Mouse (Mus musculus) hindbrain, embryonic 15.5 days (tissue): Measurements from ENCODE around the gene Rarres1. TPM values are rescaled to one million over a fixed set of nuclear protein-coding genes. Genes with fewer than 3 reads are reported as not detected.

Source experiments
- ATAC-seq: fragments of 200-750 bp; cut with Nextera tagmentation; 2 replicates; pipeline ENCODE4 v1.8.0; 2017; ENCODE audit warnings: low read depth, moderate number of reproducible peaks, moderate TSS enrichment; ENCODE audit not compliant: low FRiP score
- H3K27ac ChIP-seq: fragments of 300-500 bp; sonication (generic); replicated peaks from 2 replicates; pipeline ENCODE4 v1.5.1; 2015; ENCODE audit warnings: mild to moderate bottlenecking, inconsistent platforms
- H3K27me3 ChIP-seq: fragments of 300-500 bp; sonication (generic); 2 replicates; pipeline ENCODE4 v1.6.1; 2015; ENCODE audit warnings: control low read depth, inconsistent platforms
- H3K36me3 ChIP-seq: fragments of 300-500 bp; sonication (generic); 2 replicates; pipeline ENCODE4 v1.6.1; 2015; ENCODE audit warnings: control low read depth, inconsistent platforms
- H3K4me1 ChIP-seq: fragments of 300-500 bp; sonication (generic); replicated peaks from 2 replicates; pipeline ENCODE4 v1.6.1; 2015; ENCODE audit warnings: control low read depth, inconsistent platforms
- H3K4me2 ChIP-seq: fragments of 300-500 bp; sonication (generic); 2 replicates; pipeline ENCODE4 v1.6.1; 2015; ENCODE audit warnings: moderate library complexity, mild to moderate bottlenecking, inconsistent platforms
- H3K4me3 ChIP-seq: fragments of 300-500 bp; sonication (generic); 2 replicates; pipeline ENCODE4 v1.5.1; 2015; ENCODE audit warnings: mild to moderate bottlenecking, inconsistent platforms
- H3K9ac ChIP-seq: fragments of 300-500 bp; sonication (generic); 2 replicates; pipeline ENCODE4 v1.6.1; 2015; ENCODE audit warnings: inconsistent platforms
- H3K9me3 ChIP-seq: fragments of 300-500 bp; sonication (generic); 2 replicates; pipeline ENCODE4 v1.6.1; 2016; ENCODE audit warnings: control low read depth, inconsistent platforms
- WGBS: fragments of 180-500 bp; shearing (Covaris S2); methylation state at CpG from one replicate; pipeline ENCODE4 v1.1.7; 2015; 5-methylcytosine and 5-hydroxymethylcytosine counted together
- polyA plus RNA-seq: library from polyadenylated mRNA; unstranded; fragments of >200 nt; fragmentation: Nextera tagmentation; extraction: Ambion mirVana; gene quantifications from 2 replicates; pipeline ENCODE4 v1.2.1, GENCODE M21; 2015

Gene Rarres1
- polyA plus RNA-seq, 1 experiment from 2014 or later = 1.4 TPM

DNA sequence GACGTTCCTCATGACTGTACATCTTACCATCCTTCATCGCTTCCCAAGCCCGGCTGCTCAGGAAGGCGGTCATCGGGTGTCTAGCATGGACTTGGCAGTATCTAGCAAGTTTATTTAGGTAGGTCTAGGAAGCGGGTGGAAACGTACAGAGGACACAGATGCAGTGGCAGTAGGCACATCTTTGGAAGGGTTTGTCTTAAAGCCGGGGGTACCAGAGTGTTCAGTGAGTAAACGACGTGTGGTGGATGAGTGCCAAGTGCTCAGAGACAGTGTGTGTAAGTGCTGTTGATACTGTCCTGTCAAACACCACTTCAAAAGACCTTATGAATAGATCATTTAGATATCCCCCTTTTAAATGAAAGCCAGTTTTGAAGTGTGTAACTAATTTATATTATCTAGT lies 52.7 kb downstream of the Rarres1 start:
- no peaks in the 10 kb centered on the region for H3K9me3 ChIP-seq
- peak overlapping the region; percentile 95 for H3K4me2 ChIP-seq
- peaks cover 16% of the 10 kb centered on the region for H3K4me1 ChIP-seq
- H3K4me3 ChIP-seq = peak overlapping the region; percentile 67
- H3K27me3 ChIP-seq = no peaks in the 10 kb centered on the region
- peaks cover 12% of the 10 kb centered on the region for H3K36me3 ChIP-seq
- 48% methylated on average over 10 of the region's 10 CpGs for WGBS
- peak overlapping the region; percentile 79; the same call in 1 of the 2 replicates for H3K9ac ChIP-seq
- no peak for ATAC-seq
- H3K27ac ChIP-seq = peak overlapping the region; percentile 51; the same call in 1 of the 2 replicates

DNA sequence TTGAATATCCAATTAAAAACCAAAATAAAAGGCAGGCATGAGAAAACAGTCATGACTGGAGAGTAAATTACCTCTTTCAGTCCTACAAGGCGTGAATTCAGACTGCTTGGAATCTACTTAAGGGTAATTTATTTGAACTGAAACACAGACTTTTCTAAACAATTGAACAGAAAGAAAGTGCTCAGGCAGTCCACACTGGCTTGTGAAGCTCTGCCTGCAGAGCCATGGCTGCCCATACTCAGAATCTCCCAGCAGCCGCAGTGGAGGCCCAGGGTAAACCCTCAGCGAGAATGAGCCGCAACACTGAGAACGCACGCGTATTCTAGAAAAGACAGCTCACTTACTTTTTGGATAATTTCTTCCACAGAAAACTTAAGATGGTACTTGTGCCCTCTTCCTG lies 53.3 kb downstream of the Rarres1 start:
- H3K9me3 ChIP-seq = no peaks in the 10 kb centered on the region
- no peaks in the 10 kb centered on the region for H3K27me3 ChIP-seq
- H3K4me2 ChIP-seq = peak overlapping the region; percentile 95
- peak overlapping the region; percentile 67; the same call in 1 of the 2 replicates for H3K27ac ChIP-seq
- H3K4me3 ChIP-seq = peak overlapping the region; percentile 67
- WGBS = 68% methylated on average over 7 of the region's 7 CpGs
- H3K36me3 ChIP-seq = peaks cover 16% of the 10 kb centered on the region
- no peak for ATAC-seq
- no peak overlapping the region for H3K9ac ChIP-seq
- H3K4me1 ChIP-seq = peaks cover 16% of the 10 kb centered on the region

DNA sequence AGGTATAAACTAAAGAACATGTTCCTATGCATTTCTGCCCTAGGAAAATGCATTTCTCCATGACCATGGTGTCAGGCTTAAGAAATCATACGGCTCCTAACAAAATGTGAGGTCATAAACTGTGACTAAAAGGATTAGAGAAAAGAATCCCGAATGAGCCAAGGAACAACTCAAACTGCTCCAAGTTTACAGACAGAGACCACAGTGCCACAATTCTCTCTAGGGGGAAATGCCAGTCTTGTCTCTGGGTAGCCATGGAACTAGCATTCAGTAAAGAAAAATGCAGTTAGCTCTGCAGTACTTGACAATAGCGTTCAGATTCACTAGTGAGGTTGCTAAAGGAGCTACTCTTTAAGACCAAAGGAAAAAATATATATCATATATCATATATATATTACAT lies 55.4 kb downstream of the Rarres1 start:
- H3K4me3 ChIP-seq = no peak overlapping the region
- no peak overlapping the region for H3K27ac ChIP-seq
- no peak overlapping the region for H3K4me2 ChIP-seq
- H3K27me3 ChIP-seq = no peaks in the 10 kb centered on the region
- H3K9me3 ChIP-seq = no peaks in the 10 kb centered on the region
- 0 out of 2 replicates have a peak, but pooled peaks have one; percentile 27 for ATAC-seq
- H3K4me1 ChIP-seq = peaks cover 16% of the 10 kb centered on the region
- WGBS = 46% methylated on average over 3 of the region's 3 CpGs
- no peak overlapping the region for H3K9ac ChIP-seq
- peaks cover 34% of the 10 kb centered on the region for H3K36me3 ChIP-seq

DNA sequence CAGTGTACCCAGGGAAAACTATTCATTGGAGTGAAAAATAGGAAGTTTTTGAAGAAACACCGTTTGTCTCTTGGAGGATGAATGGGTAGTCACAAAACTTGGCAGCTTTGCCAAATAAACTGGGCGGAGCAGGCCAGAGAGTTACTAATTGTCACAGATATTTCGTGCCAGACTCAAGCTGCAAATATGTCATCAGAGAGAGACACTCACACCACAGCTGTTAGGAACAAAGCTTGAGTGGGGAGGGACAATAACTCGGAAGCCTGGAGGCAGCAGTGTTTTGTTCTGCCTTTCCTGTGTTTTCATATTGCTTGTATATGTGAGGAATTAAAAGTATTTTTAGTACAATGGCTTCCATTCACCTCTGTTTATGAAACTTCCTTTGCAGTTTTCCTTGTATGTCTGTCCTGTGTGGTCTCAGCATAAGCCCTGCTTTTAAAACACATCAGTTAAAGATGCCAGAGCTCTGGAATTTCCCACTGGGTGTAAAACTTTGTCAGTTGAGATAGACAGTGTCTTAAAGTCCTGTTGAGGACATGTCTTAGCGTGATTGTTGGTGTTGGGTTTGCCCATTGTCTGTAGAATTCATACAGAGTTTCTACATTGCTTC lies 64.6 kb downstream of the Rarres1 start:
- no peaks in the 10 kb centered on the region for H3K4me1 ChIP-seq
- no peak overlapping the region for H3K9ac ChIP-seq
- H3K4me3 ChIP-seq = no peak overlapping the region
- 78% methylated on average over 5 of the region's 5 CpGs for WGBS
- no peak for ATAC-seq
- H3K27me3 ChIP-seq = no peaks in the 10 kb centered on the region
- no peak overlapping the region for H3K27ac ChIP-seq
- H3K9me3 ChIP-seq = no peaks in the 10 kb centered on the region
- peaks cover 70% of the 10 kb centered on the region for H3K36me3 ChIP-seq
- H3K4me2 ChIP-seq = no peak overlapping the region

DNA sequence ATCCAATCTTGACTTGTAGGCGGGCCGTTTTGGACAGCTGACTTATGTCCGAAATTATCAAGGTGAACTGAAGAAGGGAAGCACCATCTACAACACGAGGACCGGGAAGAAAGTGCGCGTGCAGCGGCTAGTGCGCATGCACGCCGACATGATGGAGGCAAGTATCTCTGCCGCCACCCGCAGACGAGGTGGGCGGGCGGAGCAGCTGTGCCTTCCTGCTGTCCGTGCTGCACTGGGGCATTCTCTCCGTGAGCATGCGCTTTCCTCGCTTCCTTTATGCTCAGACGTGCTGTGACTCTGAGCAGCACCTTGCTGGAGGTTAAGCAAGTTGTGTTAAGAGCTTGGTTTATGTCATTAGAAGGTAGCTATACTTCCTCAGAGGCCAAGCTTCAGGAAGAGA lies 65.7 kb downstream of the Rarres1 start:
- Histone ChIP-seq H3K36me3 (peaks cover 70% of the 10 kb centered on the region), H3K27ac (no peak overlapping the region), H3K27me3 (no peaks in the 10 kb centered on the region), H3K9ac (no peak overlapping the region), H3K4me1 (no peaks in the 10 kb centered on the region), H3K4me2 (no peak overlapping the region), H3K4me3 (no peak overlapping the region), H3K9me3 (no peaks in the 10 kb centered on the region)
- ATAC-seq = no peak
- WGBS = 95% methylated on average over 21 of the region's 21 CpGs

DNA sequence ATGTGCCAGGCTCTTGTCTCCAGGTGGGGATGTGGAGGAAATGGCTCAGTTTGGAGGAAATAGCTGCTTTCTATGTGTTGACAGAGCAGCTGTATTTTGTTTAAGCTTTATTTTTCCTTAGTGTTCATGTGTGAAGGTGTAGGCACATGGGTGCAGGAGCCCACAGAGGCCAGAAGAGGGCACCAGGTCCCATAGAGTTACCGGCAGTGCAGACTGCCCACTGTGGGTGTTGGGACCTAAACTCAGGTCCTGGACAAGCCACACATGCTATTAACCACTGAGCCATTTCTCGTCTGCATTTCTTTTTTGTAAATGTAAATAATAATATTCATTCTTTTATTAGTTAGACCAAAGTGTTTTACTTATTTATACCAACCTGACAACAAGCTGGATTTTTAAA lies 68.2 kb downstream of the Rarres1 start:
- ATAC-seq = no peak
- Histone ChIP-seq H3K4me2 (no peak overlapping the region), H3K36me3 (peaks cover 67% of the 10 kb centered on the region), H3K27me3 (no peaks in the 10 kb centered on the region), H3K27ac (no peak overlapping the region), H3K9ac (no peak overlapping the region), H3K4me1 (no peaks in the 10 kb centered on the region), H3K4me3 (no peak overlapping the region), H3K9me3 (no peaks in the 10 kb centered on the region)
- 94% methylated on average over 2 of the region's 2 CpGs for WGBS

DNA sequence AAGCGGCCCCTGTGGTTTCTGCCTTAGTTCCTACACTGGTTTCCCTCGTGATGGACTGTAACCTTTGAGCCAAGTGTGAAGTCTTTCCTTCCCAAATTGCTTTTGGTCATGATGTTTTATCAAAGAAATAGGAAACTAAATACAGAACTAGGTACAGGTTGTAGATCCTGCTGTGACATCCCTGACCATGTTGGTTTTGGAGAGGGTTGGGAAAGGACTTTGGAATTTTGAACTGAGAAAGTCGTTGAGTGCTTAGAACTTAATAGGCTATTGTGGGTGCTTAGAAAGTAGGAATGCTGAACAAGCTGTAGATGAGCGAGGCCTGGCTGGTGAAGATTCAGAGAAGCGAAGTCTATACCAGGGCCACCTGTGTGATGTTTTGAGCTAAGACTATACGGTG lies 81.3 kb downstream of the Rarres1 start:
- Histone ChIP-seq H3K27ac (no peak overlapping the region), H3K27me3 (no peaks in the 10 kb centered on the region), H3K36me3 (peaks cover 52% of the 10 kb centered on the region), H3K4me3 (no peak overlapping the region), H3K4me2 (no peak overlapping the region), H3K9ac (no peak overlapping the region), H3K4me1 (peaks cover 8% of the 10 kb centered on the region), H3K9me3 (no peaks in the 10 kb centered on the region)
- WGBS = 94% methylated on average over 6 of the region's 6 CpGs
- no peak for ATAC-seq

DNA sequence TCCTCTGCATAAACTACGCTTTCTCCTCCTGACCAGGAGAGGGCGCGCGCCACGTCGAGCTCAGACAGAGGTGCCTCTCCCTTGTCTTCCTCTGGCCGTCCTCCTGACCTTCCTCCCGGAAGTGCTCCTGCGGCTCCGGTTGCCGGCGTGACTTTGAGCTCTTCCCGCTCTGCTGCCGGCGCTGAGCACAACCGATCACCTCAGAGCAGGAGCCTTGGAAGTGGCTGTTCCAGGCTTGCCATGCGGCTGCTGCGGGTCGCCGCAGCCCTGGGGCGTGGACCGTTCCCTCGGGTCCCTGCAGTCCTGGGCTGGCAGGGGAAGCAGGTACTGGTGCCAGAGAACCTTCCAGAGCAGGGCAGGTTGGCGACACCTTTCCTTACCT lies 85.3 kb downstream of the Rarres1 start, which contains the start of gene Gfm1:
Gfm1 (plus strand) TSS at position 98 of the 382 bp plus-strand sequence.
- under 1% methylated on average over 24 of the region's 24 CpGs for WGBS
- Histone ChIP-seq H3K27me3 (no peaks in the 10 kb centered on the region), H3K27ac (peak within 1 kb of the TSS; percentile 64; the same call in 1 of the 2 replicates), H3K9ac (peak within 1 kb of the TSS; percentile 71), H3K4me3 (peak within 1 kb of the TSS; percentile 74), H3K4me1 (peaks cover 8% of the 10 kb centered on the region), H3K4me2 (peak within 1 kb of the TSS; percentile 84), H3K36me3 (peaks cover 21% of the 10 kb centered on the region), H3K9me3 (no peaks in the 10 kb centered on the region)
- peak; percentile 97 for ATAC-seq

DNA sequence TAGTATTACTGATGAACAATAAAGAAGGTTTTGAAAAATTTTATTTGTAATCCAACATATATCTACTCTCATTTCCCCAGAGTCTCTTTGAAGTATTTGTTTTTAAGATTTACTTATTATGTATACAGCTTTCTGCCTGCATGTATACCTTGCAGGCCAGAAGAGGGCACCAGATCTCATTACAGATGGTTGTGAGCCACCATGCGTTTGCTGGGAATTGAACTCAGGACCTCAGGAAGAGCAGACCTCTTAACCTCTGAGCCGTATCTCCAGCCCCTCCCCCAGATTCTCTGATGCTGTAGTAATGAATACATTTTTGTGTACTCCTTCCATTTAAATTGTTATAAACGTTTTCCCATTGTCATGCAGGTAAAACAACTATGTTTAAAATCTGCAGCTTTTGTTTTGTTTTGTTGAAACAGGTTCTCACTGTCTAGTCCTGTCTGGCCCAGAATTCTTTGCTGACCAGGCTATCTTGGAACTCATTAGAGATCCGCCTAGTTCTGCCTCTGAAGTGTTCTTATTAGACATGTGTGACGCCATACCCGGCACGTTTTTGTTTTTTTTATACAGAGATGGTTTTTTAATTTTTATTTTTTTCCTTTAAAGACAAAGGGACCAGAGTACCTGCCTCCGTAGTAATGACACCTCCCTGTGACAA lies 85.9 kb downstream of the Rarres1 start:
- peak; percentile 89 for ATAC-seq
- H3K9ac ChIP-seq = peak overlapping the region; percentile 30
- H3K36me3 ChIP-seq = peaks cover 17% of the 10 kb centered on the region
- H3K9me3 ChIP-seq = no peaks in the 10 kb centered on the region
- no peaks in the 10 kb centered on the region for H3K27me3 ChIP-seq
- no peak overlapping the region for H3K27ac ChIP-seq
- H3K4me2 ChIP-seq = peak overlapping the region; percentile 84
- WGBS = 32% methylated on average over 8 of the region's 8 CpGs
- H3K4me1 ChIP-seq = peaks cover 8% of the 10 kb centered on the region
- peak overlapping the region; percentile 74 for H3K4me3 ChIP-seq

Other genes with a start within 250 kb of the Rarres1 start
- gene Mlf1, start 141.4 kb downstream of the Rarres1 start, polyA plus RNA-seq = 33.2 and 35.3 TPM in 2 replicates
- not detected in 2 replicates for gene Gm17402, start 140.4 kb downstream of the Rarres1 start, polyA plus RNA-seq
- 27.8 and 29.5 TPM in 2 replicates for gene Gfm1, start 85.4 kb downstream of the Rarres1 start, polyA plus RNA-seq
- gene Lxn, start 51.6 kb downstream of the Rarres1 start, polyA plus RNA-seq = 174 and 188 TPM in 2 replicates
- gene Mfsd1, start 67.2 kb upstream of the Rarres1 start, polyA plus RNA-seq = 33.5 and 33.6 TPM in 2 replicates